Mouse (Mus musculus) myocyte (in vitro differentiated cells): Measurements from ENCODE around the gene Tm7sf2. TPM values are rescaled to one million over a fixed set of nuclear protein-coding genes. Genes with fewer than 3 reads are reported as not detected.

Source experiments
- H3K27me3 ChIP-seq: one replicate; pipeline ENCODE4 v1.6.1; 2011; ENCODE audit not compliant: control insufficient read depth, insufficient read depth, insufficient read length
- H3K36me3 ChIP-seq: one replicate; pipeline ENCODE4 v1.6.1; 2011; ENCODE audit not compliant: control insufficient read depth, insufficient read depth
- H3K4me2 ChIP-seq: one replicate; pipeline ENCODE4 v1.6.1; 2011; ENCODE audit warnings: low read depth, control low read depth
- H3K4me3 ChIP-seq: one replicate; pipeline ENCODE4 v1.5.1; 2011; ENCODE audit warnings: mild to moderate bottlenecking, control low read depth, moderate library complexity
- H3K79me2 ChIP-seq: one replicate; pipeline ENCODE4 v1.6.1; 2011; ENCODE audit not compliant: control insufficient read depth, insufficient read depth
- H3ac ChIP-seq: one replicate; pipeline ENCODE4 v1.6.1; 2011; ENCODE audit not compliant: control insufficient read depth, insufficient read length
- CEBPB ChIP-seq: IDR thresholded peaks from 2 replicates; pipeline ENCODE4 v1.6.1; 2011; ENCODE audit warnings: mild to moderate bottlenecking, moderate library complexity; ENCODE audit not compliant: poor library complexity, insufficient read depth, severe bottlenecking
- E2F4 ChIP-seq: IDR thresholded peaks from one replicate; pipeline ENCODE4 v1.6.1; 2011; ENCODE audit warnings: mild to moderate bottlenecking, control low read depth, moderate library complexity; ENCODE audit not compliant: insufficient read depth
- MAX ChIP-seq: IDR thresholded peaks from one replicate; pipeline ENCODE4 v1.6.1; 2011; ENCODE audit warnings: low read depth, mild to moderate bottlenecking, control low read depth
- MYOD1 ChIP-seq, 3 experiments: IDR thresholded peaks; one replicate each; pipeline ENCODE4 v1.6.1; 2011; ENCODE audit warnings: control low read depth in 2 of 3, low read depth in 2 of 3, mild to moderate bottlenecking in 2 of 3, moderate library complexity in 1 of 3; ENCODE audit not compliant: insufficient read length in 2 of 3, control insufficient read depth in 1 of 3
- MYOG ChIP-seq, 3 experiments: IDR thresholded peaks; one replicate each; pipeline ENCODE4 v1.6.1; 2011; ENCODE audit warnings: control low read depth in 2 of 3, low read depth in 2 of 3, mild to moderate bottlenecking in 2 of 3; ENCODE audit not compliant: insufficient read length in 2 of 3, control insufficient read depth in 1 of 3, insufficient read depth in 1 of 3
- POLR2A ChIP-seq: IDR thresholded peaks from one replicate; pipeline ENCODE4 v1.6.1; 2011; ENCODE audit warnings: low read depth, mild to moderate bottlenecking, control low read depth, moderate library complexity; ENCODE audit not compliant: insufficient read length
- POLR2AphosphoS2 ChIP-seq: IDR thresholded peaks from one replicate; pipeline ENCODE4 v1.6.1; 2011; ENCODE audit warnings: low read depth, control low read depth; ENCODE audit not compliant: insufficient read length
- REST ChIP-seq: IDR thresholded peaks from one replicate; pipeline ENCODE4 v1.6.1; 2011; ENCODE audit warnings: mild to moderate bottlenecking, control low read depth, moderate library complexity; ENCODE audit not compliant: insufficient read depth, insufficient read length
- SRF ChIP-seq: IDR thresholded peaks from one replicate; pipeline ENCODE4 v1.6.1; 2011; ENCODE audit warnings: low read depth; ENCODE audit not compliant: control insufficient read depth, insufficient read length
- TCF12 ChIP-seq: IDR thresholded peaks from one replicate; pipeline ENCODE4 v1.6.1; 2011; ENCODE audit warnings: mild to moderate bottlenecking, control low read depth; ENCODE audit not compliant: poor library complexity, insufficient read depth, severe bottlenecking
- TCF3 ChIP-seq: IDR thresholded peaks from one replicate; pipeline ENCODE4 v1.6.1; 2011; ENCODE audit warnings: low read depth, control low read depth; ENCODE audit not compliant: insufficient read length
- USF1 ChIP-seq: IDR thresholded peaks from one replicate; pipeline ENCODE4 v1.6.1; 2011; ENCODE audit warnings: low read depth, mild to moderate bottlenecking, control low read depth, moderate library complexity
- polyA plus RNA-seq: library from polyadenylated mRNA; unstranded; fragments of >200 nt; fragmentation: generic; extraction: Trizol; gene quantifications from one replicate; pipeline ENCODE4 v1.2.1, GENCODE M21; 2012; ENCODE audit warnings: missing spikeins

Gene Tm7sf2
- polyA plus RNA-seq, 1 experiment = 37.1 TPM

DNA sequence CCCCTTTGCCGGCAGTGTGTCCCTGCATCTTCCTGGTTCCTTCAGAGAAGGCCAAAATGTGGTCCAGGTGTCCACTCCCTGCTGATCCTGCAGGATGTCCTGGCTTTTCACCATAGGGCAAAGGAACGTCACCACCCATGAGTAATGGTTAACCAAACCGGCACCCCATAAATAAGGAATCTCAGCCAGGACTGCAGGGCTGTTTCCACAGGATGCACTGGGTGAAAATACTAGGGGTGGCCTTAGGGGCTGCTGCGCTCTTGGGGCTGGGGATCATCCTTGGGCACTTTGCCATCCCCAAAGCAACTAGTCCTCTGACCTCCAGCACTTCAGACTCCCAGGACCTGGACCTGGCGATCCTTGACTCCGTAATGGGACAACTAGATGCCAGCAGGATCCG, 37.4 kb upstream of the Tm7sf2 start, which contains the start of gene Naaladl1:
Gene Naaladl1 (plus strand): TSS at position 197 of the 400 bp plus-strand sequence.
- Histone ChIP-seq H3K4me3 (no peak within 1 kb of the TSS), H3K36me3 (no peaks in the 10 kb centered on the region), H3K27me3 (no peaks in the 10 kb centered on the region), H3K79me2 (no peaks in the 10 kb centered on the region), H3ac (no peak within 1 kb of the TSS), H3K4me2 (no peak within 1 kb of the TSS)
- TF ChIP-seq TCF12 (no peak), TCF3 (no peak), MAX (no peak), E2F4 (no peak), USF1 (no peak), MYOG (IDR thresholded peaks at IDR 0.05; ENCODE audit: control insufficient read depth in 1 of 3, insufficient read depth in 1 of 3, insufficient read length in 2 of 3, low read depth in 2 of 3) (no peak), POLR2A (no peak), POLR2AphosphoS2 (no peak), REST (no peak), CEBPB (no peak), SRF (no peak), MYOD1 (IDR thresholded peaks at IDR 0.05; ENCODE audit: control insufficient read depth in 1 of 3, insufficient read length in 2 of 3, low read depth in 2 of 3) (no peak)

DNA sequence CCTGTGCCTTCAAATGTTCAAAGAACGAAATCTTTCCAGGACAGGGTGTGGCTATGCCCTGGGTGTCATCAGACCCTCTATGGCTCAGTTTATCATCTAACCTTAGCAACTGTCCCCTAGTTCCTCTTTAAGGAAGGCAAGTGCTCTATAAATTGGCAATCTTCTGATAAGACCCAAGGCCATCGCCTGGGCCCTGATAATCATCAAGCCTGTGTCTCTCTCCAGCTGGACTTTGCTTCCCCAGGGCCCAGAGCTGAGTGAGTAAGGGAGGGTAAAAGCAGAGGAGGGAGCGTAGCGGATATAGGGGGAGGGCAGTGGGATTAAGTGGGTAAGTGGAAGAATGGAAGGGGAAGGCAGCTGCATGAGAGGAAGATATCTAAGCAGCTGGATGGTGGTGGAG, 36.3 kb upstream of the Tm7sf2 start:
- no peaks in the 10 kb centered on the region for H3K27me3 ChIP-seq
- no peak overlapping the region for H3K4me3 ChIP-seq
- TF ChIP-seq MYOG (IDR thresholded peaks at IDR 0.05; ENCODE audit: control insufficient read depth in 1 of 3, insufficient read depth in 1 of 3, insufficient read length in 2 of 3, low read depth in 2 of 3) = no peak
- no peak for TF ChIP-seq MYOD1 (IDR thresholded peaks at IDR 0.05; ENCODE audit: control insufficient read depth in 1 of 3, insufficient read length in 2 of 3, low read depth in 2 of 3)
- no peak for TF ChIP-seq USF1
- TF ChIP-seq E2F4 = no peak
- no peak for TF ChIP-seq TCF3
- no peak for TF ChIP-seq TCF12
- no peak for TF ChIP-seq SRF
- TF ChIP-seq REST = no peak
- TF ChIP-seq POLR2AphosphoS2 = no peak
- TF ChIP-seq CEBPB = no peak
- no peak for TF ChIP-seq POLR2A
- no peak for TF ChIP-seq MAX
- H3K79me2 ChIP-seq = no peaks in the 10 kb centered on the region
- no peaks in the 10 kb centered on the region for H3K36me3 ChIP-seq
- no peak overlapping the region for H3K4me2 ChIP-seq
- H3ac ChIP-seq = no peak overlapping the region

DNA sequence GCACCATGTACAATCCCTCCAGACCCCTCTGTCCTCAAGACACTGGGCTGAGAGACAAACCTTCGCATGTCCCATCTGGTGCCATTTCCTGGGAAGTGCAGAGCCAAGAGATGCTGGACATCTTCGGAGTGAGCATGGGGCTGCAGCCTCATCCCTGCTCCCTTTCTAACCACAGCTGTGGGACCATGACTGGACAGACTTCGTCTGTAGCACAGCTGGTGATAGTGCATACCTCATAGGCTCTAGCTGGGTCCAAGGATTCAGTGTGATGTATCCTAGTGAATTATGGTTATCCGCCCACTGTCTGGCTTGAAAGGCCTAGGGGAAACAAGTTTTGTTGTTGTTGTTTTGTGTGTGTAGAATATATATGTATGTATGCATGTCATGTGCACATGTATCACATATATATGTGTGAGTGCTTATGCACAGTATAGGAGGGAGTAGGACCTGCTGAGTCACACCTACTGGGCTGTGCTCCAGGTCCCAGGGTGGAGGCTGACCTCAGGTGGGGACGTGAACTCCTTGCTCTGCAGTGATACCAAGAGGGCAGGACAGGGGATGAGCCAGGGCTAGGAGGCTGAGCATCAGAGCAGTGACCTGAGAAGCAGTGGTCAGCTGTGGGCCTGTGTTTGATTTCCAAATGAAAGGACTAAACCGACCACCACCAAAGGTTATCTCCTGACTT, 34.1 kb upstream of the Tm7sf2 start:
- no peak for TF ChIP-seq MAX
- H3K79me2 ChIP-seq = no peaks in the 10 kb centered on the region
- H3ac ChIP-seq = no peak overlapping the region
- H3K27me3 ChIP-seq = no peaks in the 10 kb centered on the region
- no peak overlapping the region for H3K4me2 ChIP-seq
- no peaks in the 10 kb centered on the region for H3K36me3 ChIP-seq
- no peak overlapping the region for H3K4me3 ChIP-seq

DNA sequence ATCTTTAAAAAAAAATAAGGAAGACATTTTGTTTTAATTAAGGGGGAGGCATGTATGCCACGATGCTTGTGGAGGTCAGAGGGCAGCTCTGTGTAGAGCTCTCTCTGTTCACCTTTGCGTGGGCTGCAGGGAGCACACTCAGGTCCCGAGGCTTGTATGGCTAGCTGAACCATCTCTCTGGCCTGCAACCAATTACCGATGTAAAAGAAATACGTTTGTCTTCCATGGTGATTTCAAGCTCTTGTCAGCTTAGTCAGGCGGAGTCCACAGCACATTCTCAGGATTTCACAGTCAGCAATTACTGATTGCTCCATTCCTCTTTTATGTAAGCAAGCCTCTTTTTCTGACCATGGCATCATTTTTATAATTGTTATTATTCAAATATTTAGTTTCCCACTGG, 33.0 kb upstream of the Tm7sf2 start:
- no peak overlapping the region for H3K4me2 ChIP-seq
- H3K27me3 ChIP-seq = no peaks in the 10 kb centered on the region
- no peaks in the 10 kb centered on the region for H3K79me2 ChIP-seq
- H3ac ChIP-seq = no peak overlapping the region
- no peak overlapping the region for H3K4me3 ChIP-seq
- no peak for TF ChIP-seq MYOG (IDR thresholded peaks at IDR 0.05; ENCODE audit: control insufficient read depth in 1 of 3, insufficient read depth in 1 of 3, insufficient read length in 2 of 3, low read depth in 2 of 3)
- TF ChIP-seq USF1 = no peak
- TF ChIP-seq POLR2A = no peak
- no peak for TF ChIP-seq E2F4
- no peak for TF ChIP-seq CEBPB
- no peak for TF ChIP-seq TCF12
- no peak for TF ChIP-seq POLR2AphosphoS2
- TF ChIP-seq REST = no peak
- no peak for TF ChIP-seq SRF
- TF ChIP-seq MAX = no peak
- TF ChIP-seq MYOD1 (IDR thresholded peaks at IDR 0.05; ENCODE audit: control insufficient read depth in 1 of 3, insufficient read length in 2 of 3, low read depth in 2 of 3) = no peak
- TF ChIP-seq TCF3 = no peak
- no peaks in the 10 kb centered on the region for H3K36me3 ChIP-seq

DNA sequence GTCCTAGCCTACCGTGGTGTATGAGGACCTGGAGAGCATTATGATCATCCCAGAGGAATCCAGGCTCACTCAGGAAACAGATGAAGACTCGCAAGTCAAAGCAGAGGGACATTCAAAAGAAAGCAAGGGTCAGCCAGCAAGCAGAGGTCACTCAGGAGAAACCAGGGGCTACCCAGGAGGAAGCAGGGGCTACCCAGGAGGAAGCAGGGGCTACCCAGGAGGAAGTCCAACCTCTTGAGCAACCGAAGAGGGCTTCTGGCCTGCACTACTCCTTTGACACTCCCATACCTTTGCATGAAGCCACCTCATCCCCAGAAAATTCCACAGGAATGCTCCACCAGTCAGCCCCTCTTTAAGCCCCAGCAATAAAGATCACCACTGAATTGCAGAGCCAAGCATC, 29.7 kb upstream of the Tm7sf2 start:
- H3K79me2 ChIP-seq = no peaks in the 10 kb centered on the region
- H3K36me3 ChIP-seq = no peaks in the 10 kb centered on the region
- H3K4me3 ChIP-seq = no peak overlapping the region
- H3K27me3 ChIP-seq = no peaks in the 10 kb centered on the region
- H3ac ChIP-seq = no peak overlapping the region
- no peak overlapping the region for H3K4me2 ChIP-seq
- no peak for TF ChIP-seq POLR2AphosphoS2
- no peak for TF ChIP-seq MYOD1 (IDR thresholded peaks at IDR 0.05; ENCODE audit: control insufficient read depth in 1 of 3, insufficient read length in 2 of 3, low read depth in 2 of 3)
- TF ChIP-seq TCF3 = no peak
- no peak for TF ChIP-seq MAX
- TF ChIP-seq REST = no peak
- TF ChIP-seq CEBPB = no peak
- TF ChIP-seq POLR2A = no peak
- no peak for TF ChIP-seq SRF
- TF ChIP-seq E2F4 = no peak
